Mouse (Mus musculus): ENCODE measurements at regions not wholly inside any gene's neighbourhood (a gene's known extent, or its start where the extent isn't known, plus 50 kb on each side); places are given as distances from the start of the nearest gene placed in this dataset.

- no peak for TF ChIP-seq POLR2A (IDR thresholded peaks at IDR 0.05; ENCODE audit: insufficient read depth, low read length)
- no peak for TF ChIP-seq CTCF (IDR thresholded peaks at IDR 0.05; ENCODE audit: low read depth, low read length)
- TF ChIP-seq EP300 (IDR thresholded peaks at IDR 0.05; ENCODE audit: insufficient read depth, low read depth, low read length) = no peak
Measured at GRCm38 (mm10) chr4:105289635-105290034, 132.5 kb downstream of the Plpp3 start.

Data from ES-Bruce4 (cell line).